Mouse (Mus musculus) thymus, adult 2 months (tissue): ENCODE measurements around the gene Mrpl41.

Experiments used
- CTCF ChIP-seq: fragments of 200-500 bp; IDR thresholded peaks from 2 replicates; pipeline ENCODE4 v1.5.1; 2012; ENCODE audit warnings: mild to moderate bottlenecking, control low read depth, low read length, moderate library complexity, borderline replicate concordance; ENCODE audit not compliant: control insufficient read depth, poor library complexity, insufficient read depth; ENCODE audit errors: extremely low read depth
- POLR2A ChIP-seq: fragments of 200-500 bp; IDR thresholded peaks from 2 replicates; pipeline ENCODE4 v1.6.1; 2012; ENCODE audit warnings: mild to moderate bottlenecking, low read length, control low read depth, moderate library complexity; ENCODE audit not compliant: control insufficient read depth, poor library complexity, insufficient read depth; ENCODE audit errors: extremely low read depth

GRCm38 (mm10) chr2:24987762-24988161 lies 12.9 kb upstream of the Mrpl41 start:
- TF ChIP-seq CTCF (no peak), POLR2A (no peak)
